Mouse (Mus musculus) left cerebral cortex, adult 18-20 months (tissue): ENCODE results near the gene Aspscr1. TPM values are rescaled to one million over a fixed set of nuclear protein-coding genes. Genes with fewer than 3 reads are reported as not detected.
A peak's percentile ranks its signal among the peaks of the same experiment; 100 is the strongest.

Source experiments
- DNase-seq, 2 experiments: peaks; one replicate each; pipeline ENCODE4 v3.0.0; 2021 to 2022; ENCODE audit warnings: low spot score in 2 of 2, mixed read lengths in 1 of 2
- long read RNA-seq, 2 experiments: library from polyadenylated mRNA; stranded (forward); transcript quantifications; one replicate each; pipeline ENCODE4 v2.0.0; 2021
- total RNA-seq, 2 experiments: library from RNA; stranded (reverse); gene quantifications; 2 replicates each; pipeline ENCODE4 v1.2.3; 2021

The Aspscr1 gene
- 10 to 100 TPM; 51.1 to 57.7 TPM for total RNA-seq
- long read RNA-seq, experiment 1, transcript Aspscr1-201 (16 exons, 1,820 nt) = major isoform, 65 of 104 reads
- long read RNA-seq, experiment 1, transcript Aspscr1-203 (15 exons, 1,690 nt) = minor isoform, 11 of 104 reads
- long read RNA-seq, experiment 1, partial matches to known transcripts = 5 of 104 reads
- long read RNA-seq, experiment 1, other reads (novel, unspliced or antisense) = 23 of 104 reads
- long read RNA-seq, experiment 2, transcript Aspscr1-201 (16 exons, 1,820 nt) = major isoform, 55 of 74 reads
- long read RNA-seq, experiment 2, partial matches to known transcripts = 2 of 74 reads
- long read RNA-seq, experiment 2, other reads (novel, unspliced or antisense) = 11 of 74 reads

GRCm38 (mm10) chr11:120672687-120673593, at the start of gene Aspscr1:
Aspscr1 (plus strand) TSS chr11:120672973.
- peak; percentile 91 to 93 for DNase-seq

GRCm38 (mm10) chr11:120623961-120624679, 48.7 kb upstream of the Aspscr1 start:
- DNase-seq = peak; percentile 56 to 62

GRCm38 (mm10) chr11:120624680-120625111, 48.1 kb upstream of the Aspscr1 start:
- DNase-seq = peak; percentile 84 to 89

GRCm38 (mm10) chr11:120625152-120625775, 47.5 kb upstream of the Aspscr1 start, which contains the start of gene Sirt7:
Sirt7 (minus strand) TSS chr11:120625240.
- DNase-seq = no peak

GRCm38 (mm10) chr11:120626785-120627467, 45.8 kb upstream of the Aspscr1 start:
- no peak for DNase-seq

GRCm38 (mm10) chr11:120627468-120628300, 45.1 kb upstream of the Aspscr1 start:
- DNase-seq = no peak

GRCm38 (mm10) chr11:120628601-120629340, 44.0 kb upstream of the Aspscr1 start:
- no peak for DNase-seq

- peak in 1 of 2 experiments; percentile 41 for DNase-seq
Observed at GRCm38 (mm10) chr11:120629341-120629730, 43.4 kb upstream of the Aspscr1 start.

GRCm38 (mm10) chr11:120629911-120630310, 42.9 kb upstream of the Aspscr1 start:
- DNase-seq = no peak

GRCm38 (mm10) chr11:120630401-120630871, 42.3 kb upstream of the Aspscr1 start:
- no peak for DNase-seq

- no peak for DNase-seq
Observed at GRCm38 (mm10) chr11:120630881-120631725, 41.7 kb upstream of the Aspscr1 start.

- DNase-seq = no peak
Observed at GRCm38 (mm10) chr11:120631726-120632448, 40.9 kb upstream of the Aspscr1 start.

- peak; percentile 50 to 61 for DNase-seq
Observed at GRCm38 (mm10) chr11:120632559-120633519, 39.9 kb upstream of the Aspscr1 start.

- DNase-seq = peak; percentile 89 to 95
Observed at GRCm38 (mm10) chr11:120633520-120634343, 39.0 kb upstream of the Aspscr1 start, which contains the start of gene Mafg. Mafg (minus strand) TSS chr11:120633600.

GRCm38 (mm10) chr11:120634810-120635209, 38.0 kb upstream of the Aspscr1 start:
- DNase-seq = no peak
